Mouse (Mus musculus) embryonic fibroblast, embryonic 13.5 days (primary cell): Measurements from ENCODE around the gene Dpep1. TPM values are rescaled to one million over a fixed set of nuclear protein-coding genes. Genes with fewer than 3 reads are reported as not detected.
"Not testable (repeated sequence)": the region's sequence is repeated elsewhere in the genome, so short reads cannot be mapped to it uniquely, and the experiment has no call there.

Experiments used
- H3K27ac ChIP-seq: 2 replicates; pipeline ENCODE4 v1.5.1; 2012; ENCODE audit warnings: low read length, control low read depth, inconsistent platforms; ENCODE audit not compliant: insufficient read depth
- H3K4me1 ChIP-seq: 2 replicates; pipeline ENCODE4 v1.6.1; 2011; ENCODE audit warnings: low read length; ENCODE audit not compliant: control insufficient read depth, insufficient read depth
- H3K4me3 ChIP-seq: 2 replicates; pipeline ENCODE4 v1.5.1; 2011; ENCODE audit warnings: mild to moderate bottlenecking, control low read depth, low read length; ENCODE audit not compliant: insufficient read depth
- CTCF ChIP-seq: IDR thresholded peaks from 2 replicates; pipeline ENCODE4 v1.5.1; 2011; ENCODE audit warnings: mild to moderate bottlenecking, control low read depth, low read length, moderate library complexity, borderline replicate concordance; ENCODE audit not compliant: insufficient read depth
- POLR2A ChIP-seq: IDR thresholded peaks from 2 replicates; pipeline ENCODE4 v1.6.1; 2011; ENCODE audit warnings: low read depth, mild to moderate bottlenecking, control low read depth, low read length, moderate library complexity
- polyA plus RNA-seq: library from polyadenylated mRNA; stranded (reverse); fragments of >200 nt; gene quantifications from 2 replicates; pipeline ENCODE4 v1.2.4, GENCODE M21; 2011; ENCODE audit warnings: low read depth; ENCODE audit not compliant: missing spikeins, insufficient read length

The Dpep1 gene
- polyA plus RNA-seq, 1 experiment = 13.6 TPM

GRCm38 (mm10) chr8:123228416-123228815 is 42.4 kb downstream of the Dpep1 start:
- no peak overlapping the region for H3K4me3 ChIP-seq
- no peak overlapping the region for H3K27ac ChIP-seq
- no peak for TF ChIP-seq POLR2A
- no peak for TF ChIP-seq CTCF
- no peaks in the 10 kb centered on the region for H3K4me1 ChIP-seq

- not testable (repeated sequence) for H3K4me3 ChIP-seq, H3K4me1 ChIP-seq, H3K27ac ChIP-seq
Measured at GRCm38 (mm10) chr8:123230326-123230725, 44.3 kb downstream of the Dpep1 start.

- Histone ChIP-seq H3K27ac (no peak overlapping the region), H3K4me3 (no peak overlapping the region), H3K4me1 (peaks cover 4% of the 10 kb centered on the region; the same call in 1 of the 2 replicates)
- TF ChIP-seq POLR2A (no peak), CTCF (0 out of 2 replicates have a peak, but pooled peaks have one; percentile 7)
Measured at GRCm38 (mm10) chr8:123231742-123232141, 45.7 kb downstream of the Dpep1 start.

- Histone ChIP-seq H3K27ac (no peak overlapping the region), H3K4me3 (no peak overlapping the region)
Measured at GRCm38 (mm10) chr8:123232553-123232952, 46.5 kb downstream of the Dpep1 start.

GRCm38 (mm10) chr8:123233300-123233699 is 47.3 kb downstream of the Dpep1 start:
- Histone ChIP-seq H3K27ac (no peak overlapping the region), H3K4me3 (no peak overlapping the region), H3K4me1 (peaks cover 4% of the 10 kb centered on the region; the same call in 1 of the 2 replicates)
- TF ChIP-seq CTCF = no peak
- TF ChIP-seq POLR2A = 0 out of 2 replicates have a peak, but pooled peaks have one; percentile 1

More at GRCm38 (mm10) chr8:123232553-123232952, 46.5 kb downstream of the Dpep1 start:
- peaks cover 4% of the 10 kb centered on the region; the same call in 1 of the 2 replicates for H3K4me1 ChIP-seq
- no peak for TF ChIP-seq CTCF
- TF ChIP-seq POLR2A = no peak

GRCm38 (mm10) chr8:123233760-123234159 is 47.7 kb downstream of the Dpep1 start:
- no peak overlapping the region for H3K27ac ChIP-seq
- TF ChIP-seq CTCF = no peak
- TF ChIP-seq POLR2A = no peak
- H3K4me1 ChIP-seq = peaks cover 4% of the 10 kb centered on the region; the same call in 1 of the 2 replicates
- no peak overlapping the region for H3K4me3 ChIP-seq

- H3K27ac ChIP-seq = no peak overlapping the region
- peak overlapping the region; percentile 63; the same call in 1 of the 2 replicates for H3K4me3 ChIP-seq
- TF ChIP-seq POLR2A (peak; percentile 28; the same call in 1 of the 2 replicates), CTCF (no peak)
- H3K4me1 ChIP-seq = peaks cover 4% of the 10 kb centered on the region; the same call in 1 of the 2 replicates
Measured at GRCm38 (mm10) chr8:123234918-123235519, 49.0 kb downstream of the Dpep1 start.

- Histone ChIP-seq H3K27ac (no peak within 1 kb of the TSS), H3K4me3 (peak within 1 kb of the TSS; percentile 63), H3K4me1 (peaks cover 4% of the 10 kb centered on the region; the same call in 1 of the 2 replicates)
- TF ChIP-seq POLR2A = peak; percentile 58
- no peak for TF ChIP-seq CTCF
Measured at GRCm38 (mm10) chr8:123235520-123236497, 49.8 kb downstream of the Dpep1 start, which contains the start of gene Spata2l. Spata2l (minus strand) TSS chr8:123236233.

- no peak overlapping the region for H3K4me3 ChIP-seq
- H3K27ac ChIP-seq = no peak overlapping the region
- H3K4me1 ChIP-seq = peaks cover 4% of the 10 kb centered on the region; the same call in 1 of the 2 replicates
- TF ChIP-seq CTCF = no peak
- no peak for TF ChIP-seq POLR2A
Measured at GRCm38 (mm10) chr8:123239398-123239797, 53.4 kb downstream of the Dpep1 start.
